Mouse (Mus musculus): ENCODE results near the gene Ctsh.

GRCm38 (mm10) chr9:90021442-90021841 is 32.5 kb upstream of the Ctsh start:
- TF ChIP-seq USF1 (IDR thresholded peaks at IDR 0.05; ENCODE audit: low read depth) (no peak), CTCF (IDR thresholded peaks at IDR 0.05; ENCODE audit: control insufficient read depth, insufficient read depth, insufficient read length) (no peak), MYOG (IDR thresholded peaks at IDR 0.05; ENCODE audit: control insufficient read depth, extremely low read depth, insufficient read length) (no peak), MAX (IDR thresholded peaks at IDR 0.05) (no peak)
